8 mouse cellular contexts compared by ENCODE assay signal in genomic region chrX:162025210-162025953, GRCm38 (mm10).
DNase-seq lines count a peak whose midpoint lies in the region; ATAC-seq lines count a peak whose summit lies in the region.

No protein-coding gene starts in this region.

- H3K4me3 ChIP-seq in forebrain, embryonic 10.5 days, result no peak overlapping the region

- DNase-seq in layer of hippocampus, postnatal 10 days (ENCODE audit: low spot score in 2 of 2), result peak; percentile 8 to 37
- no peak for DNase-seq in layer of hippocampus, adult 9-10 months (ENCODE audit: low spot score)
- DNase-seq in forebrain, embryonic 10.5 days (ENCODE audit: extremely low spot score, low spot score), result peak; percentile 27
- peak; percentile 63 to 64 for DNase-seq in heart, postnatal 10 days
- DNase-seq in kidney, postnatal 4 days, result peak; percentile 68 to 78
- peak; percentile 1 to 10 for DNase-seq in right cerebral cortex, postnatal 36 days (ENCODE audit: low spot score in 2 of 2)

- ATAC-seq in megakaryocyte progenitor cell, adult 5-6 weeks (replicated peaks; ENCODE audit: poor library complexity), result peak; percentile 99
- ATAC-seq in erythroid progenitor cell, adult 5-6 weeks (replicated peaks; ENCODE audit: low FRiP score, poor library complexity, severe bottlenecking), result no peak

- peaks cover 98% of the 10 kb centered on the region for H3K27me3 ChIP-seq in forebrain, embryonic 10.5 days (ENCODE audit: poor library complexity, severe bottlenecking)

- peaks cover 7% of the 10 kb centered on the region for H3K4me1 ChIP-seq in forebrain, embryonic 10.5 days

- no peak overlapping the region for H3K27ac ChIP-seq in forebrain, embryonic 10.5 days

- intact Hi-C loops in heart, postnatal 10 days (cut with DNase I), result loop anchor here (1.0 kb wide), 1 partner anchor 134 kb away; the partner anchor contains the start of gene Nhs

- no peaks in the 10 kb centered on the region for H3K9me3 ChIP-seq in forebrain, embryonic 10.5 days

- H3K36me3 ChIP-seq in forebrain, embryonic 10.5 days (replicated peaks), result no peaks in the 10 kb centered on the region

- 38% methylated on average over 13 of the region's 13 CpGs for WGBS in forebrain, embryonic 10.5 days
